Mouse (Mus musculus) retina, embryonic 14.5 days (tissue): ENCODE results near the gene Cry1.

Source experiments
- DNase-seq: peaks from one replicate; pipeline ENCODE4 v3.0.0-alpha.2; 2015; ENCODE audit warnings: low spot score

The Cry1 gene

DNA sequence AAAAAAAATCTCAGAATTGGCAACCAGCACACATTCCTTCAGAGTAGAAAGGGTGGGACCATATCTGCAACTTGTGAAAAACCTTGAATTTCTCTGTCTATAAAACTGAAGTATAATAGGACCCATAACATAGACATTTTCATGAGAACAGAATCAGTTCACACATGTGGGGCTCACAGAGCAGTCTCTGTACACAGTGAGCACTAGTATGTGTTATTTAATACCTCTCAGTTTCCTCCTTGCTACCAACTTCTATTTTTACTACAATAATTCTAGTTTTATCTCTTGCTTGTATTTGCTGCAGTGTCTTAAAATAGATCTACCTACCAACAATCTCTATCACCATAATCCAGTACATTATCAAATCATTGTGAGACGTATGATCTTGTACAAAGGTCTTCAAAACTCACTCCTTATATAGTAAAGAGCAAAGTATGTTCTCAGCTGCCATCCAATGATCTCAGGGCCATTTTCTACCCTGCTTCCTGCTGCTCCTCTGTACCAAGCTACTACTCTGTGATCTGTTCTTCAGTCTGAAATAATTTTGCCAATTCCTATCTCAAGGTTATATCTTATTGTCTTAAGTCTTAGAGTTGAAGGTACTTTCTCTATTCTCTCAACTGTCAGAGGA lies 24.8 kb downstream of the Cry1 start:
- DNase-seq: no peak

DNA sequence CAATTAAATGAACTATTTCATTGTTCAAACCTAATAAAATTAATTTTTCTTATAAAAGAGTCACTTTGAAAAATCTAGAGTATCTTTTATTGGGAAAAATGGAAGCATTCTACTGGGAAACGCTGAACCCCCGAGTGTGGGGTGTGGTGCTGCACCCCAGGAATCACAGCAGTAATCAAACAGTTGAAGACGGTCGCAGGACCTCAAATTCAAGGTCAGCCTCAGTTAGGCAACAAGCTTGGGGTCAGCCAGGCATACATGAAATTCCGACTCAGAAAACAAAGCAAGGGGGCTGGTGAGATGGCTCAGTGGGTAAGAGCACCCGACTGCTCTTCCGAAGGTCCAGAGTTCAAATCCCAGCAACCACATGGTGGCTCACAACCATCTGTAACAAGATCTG lies 27.4 kb downstream of the Cry1 start:
- DNase-seq: no peak

GRCm38 (mm10) chr10:85154195-85154594 lies 30.7 kb downstream of the Cry1 start:
- DNase-seq: peak; percentile 83

DNA sequence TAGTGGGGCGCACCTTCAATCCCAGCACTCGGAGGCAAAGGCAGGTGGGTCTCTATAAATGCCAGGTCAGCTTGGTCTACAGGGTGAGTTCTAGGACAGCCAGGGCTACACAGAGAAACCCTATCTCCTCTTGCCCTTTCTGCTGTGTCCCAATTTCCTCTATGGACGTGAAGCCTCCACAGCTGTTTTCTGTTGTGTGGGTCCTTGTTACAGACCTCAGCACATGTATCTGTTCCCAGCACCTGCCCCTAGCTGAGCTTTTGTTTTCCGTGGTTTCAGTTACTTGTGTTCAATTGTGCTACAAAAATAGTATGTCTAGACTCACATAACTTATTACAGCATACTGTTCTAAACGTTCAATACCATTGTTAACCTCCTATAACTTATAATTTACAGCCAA lies 35.6 kb downstream of the Cry1 start:
- DNase-seq: no peak

GRCm38 (mm10) chr10:85146282-85146681 lies 38.6 kb downstream of the Cry1 start:
- DNase-seq: no peak

GRCm38 (mm10) chr10:85141465-85141864 lies 43.4 kb downstream of the Cry1 start:
- no peak for DNase-seq

- DNase-seq: no peak
Measured at GRCm38 (mm10) chr10:85136573-85136972, 48.3 kb downstream of the Cry1 start.

DNA sequence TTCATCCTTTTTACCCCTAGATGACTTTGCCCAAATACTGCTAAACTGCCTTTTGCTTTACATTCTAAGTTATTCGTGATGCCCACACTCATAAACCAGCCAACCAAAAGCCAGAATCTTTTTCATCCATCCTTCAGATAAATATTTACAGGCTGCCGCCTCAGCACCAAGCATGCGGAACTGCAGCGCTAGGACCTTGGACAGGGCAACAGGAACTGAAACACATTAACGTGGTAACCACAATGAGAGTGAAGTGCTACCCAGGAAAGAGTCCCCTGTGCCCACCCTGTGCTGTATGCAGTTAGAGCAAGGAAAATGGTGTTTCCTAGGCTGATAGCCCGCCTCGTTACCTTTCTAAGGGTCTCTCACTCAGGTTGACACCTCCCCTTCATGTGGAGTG lies 56.4 kb downstream of the Cry1 start:
- peak; percentile 35 for DNase-seq

- DNase-seq: peak; percentile 98
Measured at GRCm38 (mm10) chr10:85127395-85128287, 57.2 kb downstream of the Cry1 start, which contains the start of gene Mterf2. TSS of gene Mterf2 (minus strand) at chr10:85128027.

DNA sequence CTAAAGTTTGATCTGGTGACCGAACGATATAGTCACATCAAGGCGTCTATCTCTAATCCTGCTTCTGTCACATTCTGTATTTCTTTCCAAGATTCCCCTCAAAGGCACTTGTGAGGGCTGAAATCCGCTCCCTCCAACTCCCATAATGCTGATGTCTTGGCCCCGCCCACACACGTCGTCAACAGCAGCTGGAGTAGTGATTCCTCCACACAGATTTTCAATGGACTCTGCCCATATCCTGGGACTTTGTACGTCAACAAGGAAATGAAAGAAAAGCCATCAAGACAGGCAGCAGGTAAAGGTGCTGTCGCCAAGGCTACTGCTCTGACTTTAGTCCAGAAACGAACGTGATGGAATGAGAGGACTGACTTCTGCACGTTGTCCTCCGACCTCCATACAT lies 59.7 kb downstream of the Cry1 start:
- DNase-seq: no peak

DNA sequence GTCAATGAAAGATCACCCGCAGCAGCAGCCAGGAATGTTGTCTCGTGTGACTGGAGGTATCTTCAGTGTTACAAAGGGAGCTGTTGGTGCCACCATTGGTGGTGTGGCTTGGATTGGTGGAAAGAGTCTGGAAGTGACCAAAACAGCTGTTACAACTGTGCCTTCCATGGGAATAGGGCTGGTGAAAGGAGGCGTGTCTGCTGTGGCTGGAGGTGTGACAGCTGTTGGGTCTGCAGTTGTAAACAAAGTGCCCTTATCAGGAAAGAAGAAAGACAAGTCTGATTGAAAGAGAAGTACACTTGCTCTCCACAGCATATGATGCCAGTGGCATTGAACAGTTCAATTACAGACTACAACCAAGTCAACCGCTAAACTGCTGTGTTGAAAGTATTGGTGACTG lies 70.5 kb downstream of the Cry1 start:
- DNase-seq: no peak

DNA sequence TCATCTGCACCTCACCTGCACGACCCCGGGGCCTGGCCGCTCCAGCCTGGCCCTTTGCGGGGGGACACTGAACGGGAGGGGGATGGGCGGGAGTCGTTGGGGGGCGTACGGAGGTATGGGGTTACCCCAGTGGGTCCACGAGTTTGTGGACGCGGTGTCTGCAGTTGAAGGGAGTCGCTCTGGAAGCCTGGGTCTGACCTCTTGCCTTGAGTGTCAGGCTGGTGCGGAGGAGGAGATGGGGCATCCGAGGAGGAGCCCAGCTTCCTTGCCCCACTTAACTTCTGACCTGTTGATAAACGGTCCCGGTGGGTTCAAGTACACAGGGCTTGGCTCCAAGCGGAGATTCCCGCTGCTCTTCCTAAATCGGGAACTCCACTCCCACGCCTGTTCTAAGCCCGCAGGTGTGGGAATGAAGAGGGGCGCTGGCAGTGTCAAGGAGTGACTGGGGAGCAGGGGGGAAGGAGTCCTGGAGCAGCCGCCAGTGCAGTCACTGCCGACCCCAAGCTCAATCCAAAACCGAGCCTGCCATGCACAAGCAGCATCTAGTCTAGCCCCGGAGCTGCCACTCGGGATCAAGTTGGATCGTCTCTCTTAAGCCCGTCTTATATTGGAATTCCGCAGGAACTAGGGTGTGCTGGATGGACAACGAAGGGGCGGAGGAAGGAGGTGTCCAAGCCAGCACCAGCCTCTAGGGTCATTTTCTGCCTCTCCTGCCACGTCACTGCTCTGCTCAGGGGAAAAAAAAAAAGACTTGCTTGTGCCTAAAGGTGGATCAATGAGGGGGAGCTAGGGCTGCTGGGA lies 81.6 kb downstream of the Cry1 start:
- DNase-seq: peak; percentile 51

DNA sequence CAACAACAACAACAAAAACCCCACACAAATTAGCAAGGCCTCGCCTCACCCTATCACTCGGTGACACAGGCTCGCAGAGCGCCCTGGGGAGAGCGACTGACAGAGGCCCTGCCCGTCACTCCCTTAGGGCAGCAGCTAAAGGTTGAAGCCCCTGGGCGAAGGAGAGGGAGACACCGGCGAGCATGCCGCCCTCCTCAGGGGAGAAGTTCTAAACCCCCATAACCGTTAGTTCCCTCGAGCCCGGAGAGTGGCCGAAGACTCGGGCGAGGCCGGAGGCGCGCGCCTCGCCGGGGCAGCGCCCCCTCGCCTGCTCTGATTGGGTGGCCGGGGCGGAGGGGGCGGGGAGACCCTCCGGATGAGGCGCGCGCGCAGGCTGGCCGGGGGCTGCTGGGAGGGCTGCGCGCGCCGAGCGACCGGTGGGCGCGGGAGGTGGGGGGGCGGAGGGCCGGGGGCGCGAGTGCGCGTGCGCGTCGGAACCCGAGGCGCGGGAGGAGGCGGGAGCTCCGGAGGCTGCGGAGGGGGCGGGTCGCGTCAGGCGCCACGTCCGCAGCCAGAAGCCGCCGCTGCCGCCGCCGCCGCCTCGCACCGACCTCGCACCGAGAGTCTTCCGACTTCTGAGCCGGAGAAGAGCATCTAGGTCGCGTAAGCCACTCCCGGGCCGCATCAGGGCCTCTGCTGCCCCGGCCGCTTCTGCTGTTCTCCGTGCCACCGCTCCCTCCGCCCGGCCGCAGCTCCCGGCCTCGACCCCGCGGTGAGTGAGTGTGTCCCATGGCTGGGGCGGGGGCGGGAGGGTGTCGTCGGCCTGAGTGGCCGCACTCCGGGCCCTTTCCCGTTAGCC lies 82.4 kb downstream of the Cry1 start, which contains the start of the genes Fhl4 and Tmem263:
Gene Fhl4 (minus strand): TSS at position 249 of the 838 bp plus-strand sequence.
Gene Tmem263 (plus strand): TSS at position 381 of the 838 bp plus-strand sequence.
- DNase-seq: peak; percentile 96

- DNase-seq: peak; percentile 48
Measured at GRCm38 (mm10) chr10:85101841-85102240, 83.0 kb downstream of the Cry1 start.
